Mouse (Mus musculus) CH12.LX (cell line): ENCODE results near the gene Tspear.
A peak's percentile ranks its signal among the peaks of the same experiment; 100 is the strongest.

Experiments used
- CHD2 ChIP-seq: IDR thresholded peaks from 2 replicates; pipeline ENCODE4 v1.6.1; 2011; ENCODE audit warnings: low read length, improper control_type of control experiment
- CTCF ChIP-seq, 2 experiments: IDR thresholded peaks in 1 of 2; conservative IDR thresholded peaks in 1 of 2; 2 replicates each; pipeline ENCODE4 v1.5.1; 2011 to 2012; ENCODE audit warnings: low read depth in 2 of 2, low read length in 2 of 2, improper control_type of control experiment in 1 of 2, inconsistent platforms in 1 of 2, mild to moderate bottlenecking in 1 of 2, moderate library complexity in 1 of 2
- MAFK ChIP-seq: IDR thresholded peaks from 2 replicates; pipeline ENCODE4 v1.6.1; 2011; ENCODE audit warnings: low read length, improper control_type of control experiment; ENCODE audit not compliant: insufficient replicate concordance
- MYC ChIP-seq: IDR thresholded peaks from 2 replicates; pipeline ENCODE4 v1.6.1; 2011; ENCODE audit warnings: low read depth, mild to moderate bottlenecking, improper control_type of control experiment, low read length
- POLR2A ChIP-seq: IDR thresholded peaks from 2 replicates; pipeline ENCODE4 v1.6.1; 2011; ENCODE audit warnings: low read depth, mild to moderate bottlenecking, improper control_type of control experiment, low read length

- TF ChIP-seq MAFK = peak; percentile 42; the same call in 1 of the 2 replicates
- no peak for TF ChIP-seq POLR2A
- TF ChIP-seq MYC = no peak
- TF ChIP-seq CTCF (conservative IDR thresholded peaks at IDR 0.05 in 1 of 2, IDR thresholded peaks at IDR 0.05 in 1 of 2; ENCODE audit: low read depth in 2 of 2, low read length in 2 of 2) = no peak
- no peak for TF ChIP-seq CHD2
Observed at GRCm38 (mm10) chr10:77663949-77664665, 22.3 kb upstream of the Tspear start.
